Mouse (Mus musculus) intestine, embryonic 14.5 days (tissue): ENCODE data around the gene Nt5c3b. TPM values are rescaled to one million over a fixed set of nuclear protein-coding genes. Genes with fewer than 3 reads are reported as not detected.

Experiments
- ATAC-seq: fragments of 200-750 bp; cut with Nextera tagmentation; replicated peaks from 2 replicates; pipeline ENCODE4 v1.8.0; 2017; ENCODE audit warnings: low read depth, moderate number of reproducible peaks, moderate TSS enrichment, moderate library complexity; ENCODE audit not compliant: low FRiP score, low TSS enrichment
- DNase-seq: peaks from one replicate; pipeline ENCODE4 v3.0.0-alpha.2; 2018; ENCODE audit warnings: low spot score
- H3K27ac ChIP-seq: fragments of 300-500 bp; sonication (generic); 2 replicates; pipeline ENCODE4 v1.5.1; 2014; ENCODE audit warnings: low read depth, mild to moderate bottlenecking, control low read depth
- H3K27me3 ChIP-seq: fragments of 300-500 bp; sonication (generic); replicated peaks from 2 replicates; pipeline ENCODE4 v1.6.1; 2014; ENCODE audit warnings: low read length, control low read depth; ENCODE audit not compliant: control insufficient read depth, insufficient read depth
- H3K36me3 ChIP-seq: fragments of 300-500 bp; sonication (generic); 2 replicates; pipeline ENCODE4 v1.6.1; 2014; ENCODE audit warnings: low read length, control low read depth; ENCODE audit not compliant: control insufficient read depth, insufficient read depth
- H3K4me1 ChIP-seq: fragments of 300-500 bp; sonication (generic); replicated peaks from 2 replicates; pipeline ENCODE4 v1.6.1; 2014; ENCODE audit warnings: low read length, control low read depth, mixed read lengths; ENCODE audit not compliant: control insufficient read depth, insufficient read depth
- H3K4me2 ChIP-seq: fragments of 300-500 bp; sonication (generic); 2 replicates; pipeline ENCODE4 v1.6.1; 2014; ENCODE audit warnings: low read length
- H3K4me3 ChIP-seq: fragments of 300-500 bp; sonication (generic); 2 replicates; pipeline ENCODE4 v1.5.1; 2014; ENCODE audit warnings: low read depth, low read length, control low read depth, mixed read lengths
- H3K9ac ChIP-seq: fragments of 300-500 bp; sonication (generic); 2 replicates; pipeline ENCODE4 v1.6.1; 2014; ENCODE audit warnings: mild to moderate bottlenecking, low read length
- H3K9me3 ChIP-seq: fragments of 300-500 bp; sonication (generic); 2 replicates; pipeline ENCODE4 v1.6.1; 2016; ENCODE audit warnings: low read length, control low read depth; ENCODE audit not compliant: control insufficient read depth
- WGBS: fragments of 180-500 bp; shearing (Covaris S2); extraction: QIAGEN DNeasy Blood & Tissue Kit; methylation state at CpG from one replicate; pipeline ENCODE4 v1.1.7; 2014; 5-methylcytosine and 5-hydroxymethylcytosine counted together
- polyA plus RNA-seq: library from polyadenylated mRNA; unstranded; fragments of >200 nt; fragmentation: Nextera tagmentation; extraction: Ambion mirVana; gene quantifications from 2 replicates; pipeline ENCODE4 v1.2.1, GENCODE M21; 2014

Nt5c3b gene
- polyA plus RNA-seq, 1 experiment from 2014 or later, result 117 TPM

DNA sequence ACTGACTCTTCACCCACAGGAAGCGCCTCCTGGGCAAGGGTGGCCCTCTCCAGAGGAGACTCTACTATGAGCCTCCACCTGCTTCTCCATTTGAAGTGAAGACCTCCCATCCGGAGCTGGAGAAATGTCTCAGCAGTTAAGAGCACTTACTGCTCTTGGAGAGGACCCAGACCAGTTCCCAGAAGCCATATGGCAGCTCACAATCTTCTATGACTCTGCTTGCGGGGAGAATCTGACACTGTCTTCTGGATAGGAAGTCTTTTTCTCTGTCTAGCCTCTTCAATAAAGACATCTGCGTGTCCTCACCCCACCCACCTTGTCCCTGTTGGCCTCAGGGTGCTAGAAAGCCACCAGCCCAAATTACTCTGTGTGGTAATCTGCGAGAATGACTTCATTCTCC, 48.6 kb downstream of the Nt5c3b start:
- Histone ChIP-seq H3K4me1 (peaks cover 59% of the 10 kb centered on the region), H3K4me3 (no peak overlapping the region), H3K9ac (no peak overlapping the region), H3K36me3 (no peaks in the 10 kb centered on the region), H3K27ac (no peak overlapping the region), H3K27me3 (no peaks in the 10 kb centered on the region), H3K9me3 (no peaks in the 10 kb centered on the region), H3K4me2 (no peak overlapping the region)
- no peak for DNase-seq
- ATAC-seq, result no peak
- WGBS, result 83% methylated on average over 5 of the region's 5 CpGs

DNA sequence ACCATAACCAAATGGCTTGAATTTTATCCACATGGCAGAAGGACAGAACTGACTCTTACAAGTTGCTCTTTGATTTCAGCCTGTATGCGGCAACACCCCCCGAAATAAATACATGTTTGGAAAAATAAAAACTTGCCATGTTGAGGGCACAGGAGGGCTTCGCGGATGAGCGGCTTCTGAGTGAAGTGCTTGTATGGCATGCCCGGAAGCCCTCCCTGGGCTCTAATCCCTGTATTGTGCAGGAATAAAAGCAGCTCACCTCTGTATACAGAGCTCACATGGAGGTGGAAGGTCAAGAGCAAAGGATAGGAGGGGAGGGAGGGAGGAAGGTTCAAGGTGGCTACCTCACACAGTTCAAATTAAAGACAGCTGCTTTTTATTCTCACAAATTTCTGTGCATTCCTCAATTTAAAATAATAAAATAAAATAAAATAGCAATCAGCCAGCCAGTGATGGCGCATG, 49.7 kb downstream of the Nt5c3b start:
- H3K36me3 ChIP-seq, result no peaks in the 10 kb centered on the region
- H3K9me3 ChIP-seq, result no peaks in the 10 kb centered on the region
- H3K9ac ChIP-seq, result no peak overlapping the region
- no peaks in the 10 kb centered on the region for H3K27me3 ChIP-seq
- peaks cover 70% of the 10 kb centered on the region for H3K4me1 ChIP-seq
- no peak overlapping the region for H3K4me2 ChIP-seq
- DNase-seq (no peak), ATAC-seq (no peak)
- no peak overlapping the region for H3K4me3 ChIP-seq
- 94% methylated on average over 7 of the region's 7 CpGs for WGBS
- H3K27ac ChIP-seq, result no peak overlapping the region

DNA sequence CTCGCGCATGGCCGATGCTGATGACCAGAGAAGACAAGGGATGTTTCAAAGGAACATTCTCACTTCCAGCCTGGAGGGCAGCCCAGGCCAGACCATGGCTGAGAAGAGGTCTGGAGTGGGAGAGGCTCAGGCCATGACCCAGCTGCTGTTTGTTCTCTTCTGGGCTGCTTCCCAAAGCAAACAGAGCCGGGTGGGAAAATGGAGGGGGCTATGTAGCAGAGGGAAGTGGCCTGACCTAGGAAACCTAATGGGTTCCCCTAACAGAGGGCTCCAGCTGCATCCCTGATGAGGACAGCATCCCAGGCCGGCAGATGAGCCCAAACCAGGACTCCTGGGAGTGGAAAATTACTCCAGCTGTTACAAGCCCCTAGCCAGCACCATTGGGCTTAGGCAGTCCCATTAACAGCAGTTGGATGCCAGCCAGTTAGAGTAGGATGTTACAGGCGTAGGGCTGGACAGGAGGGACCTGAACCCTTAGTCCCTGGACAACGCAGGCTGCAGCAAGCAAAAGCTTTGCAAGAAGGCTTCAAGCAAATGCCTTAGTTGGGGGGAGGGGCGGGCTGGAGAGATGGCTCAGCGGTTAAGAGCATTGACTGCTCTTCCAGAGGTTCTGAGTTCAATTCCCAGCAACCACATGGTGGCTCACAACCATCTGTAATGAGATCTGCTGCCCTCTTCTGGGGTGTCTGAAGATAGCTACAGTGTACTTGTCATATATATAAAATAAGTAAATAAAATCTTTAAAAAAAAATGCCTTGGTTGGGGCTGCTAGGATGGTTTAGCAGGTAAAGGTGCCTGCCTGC, 50.3 kb downstream of the Nt5c3b start:
- 42% methylated on average over 9 of the region's 9 CpGs for WGBS
- H3K36me3 ChIP-seq, result no peaks in the 10 kb centered on the region
- no peak overlapping the region for H3K4me2 ChIP-seq
- no peak for ATAC-seq
- H3K9me3 ChIP-seq, result no peaks in the 10 kb centered on the region
- H3K27me3 ChIP-seq, result no peaks in the 10 kb centered on the region
- peaks cover 69% of the 10 kb centered on the region for H3K4me1 ChIP-seq
- H3K9ac ChIP-seq, result no peak overlapping the region
- H3K4me3 ChIP-seq, result no peak overlapping the region
- DNase-seq, result no peak
- peak overlapping the region; percentile 19; the same call in 1 of the 2 replicates for H3K27ac ChIP-seq

DNA sequence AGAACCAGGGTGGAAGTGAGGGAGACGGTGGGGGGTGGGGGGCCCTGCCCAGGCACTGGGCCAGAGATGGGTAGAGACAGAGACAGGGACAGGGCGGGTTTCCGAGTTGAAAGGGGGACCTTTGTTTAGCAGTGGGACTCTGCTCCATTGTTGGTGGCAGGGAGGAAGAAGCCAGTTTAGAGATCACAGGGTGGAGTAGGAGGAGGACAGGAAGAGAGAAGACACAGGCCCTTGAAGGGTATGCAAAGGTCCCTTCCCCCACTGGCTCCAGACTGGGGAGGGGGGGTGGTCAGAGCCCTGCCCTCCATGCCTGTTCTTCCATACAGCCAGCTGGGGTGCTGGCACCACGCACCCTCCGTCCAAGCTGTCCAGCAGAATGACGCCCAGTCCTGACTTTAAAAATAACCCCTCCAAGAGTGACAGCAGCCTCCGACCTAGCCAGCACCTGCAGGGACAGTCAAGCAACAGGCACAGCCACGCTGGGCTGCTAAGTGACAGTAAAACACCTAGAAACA, 51.6 kb downstream of the Nt5c3b start:
- H3K4me1 ChIP-seq, result peaks cover 59% of the 10 kb centered on the region
- no peaks in the 10 kb centered on the region for H3K27me3 ChIP-seq
- 37% methylated on average over 8 of the region's 8 CpGs for WGBS
- DNase-seq, result no peak
- H3K9ac ChIP-seq, result no peak overlapping the region
- no peaks in the 10 kb centered on the region for H3K9me3 ChIP-seq
- 0 out of 2 replicates have a peak overlapping the region, but pooled peaks have one; percentile 19 for H3K27ac ChIP-seq
- ATAC-seq, result no peak
- no peak overlapping the region for H3K4me2 ChIP-seq
- peaks cover 13% of the 10 kb centered on the region for H3K36me3 ChIP-seq
- no peak overlapping the region for H3K4me3 ChIP-seq

DNA sequence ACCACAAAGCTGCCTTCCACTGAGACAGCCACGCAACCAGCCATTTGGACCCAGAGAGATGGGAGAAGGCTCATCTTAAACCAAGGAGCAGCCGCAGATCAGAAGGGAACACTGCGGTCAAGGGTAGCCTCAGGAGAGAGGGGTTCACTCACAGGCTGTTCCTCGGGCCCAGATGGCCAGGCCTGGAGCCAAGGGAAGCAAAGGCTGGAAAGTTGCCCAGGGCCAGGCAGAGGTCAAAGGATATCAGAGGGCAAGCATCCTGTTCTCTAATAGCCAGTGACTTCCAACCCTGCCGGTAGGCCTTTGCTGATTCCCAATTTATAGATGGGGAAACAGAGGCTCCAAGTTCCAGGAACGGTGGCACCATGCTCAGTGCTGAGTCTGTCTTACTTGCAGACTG, 53.0 kb downstream of the Nt5c3b start:
- Histone ChIP-seq H3K4me3 (no peak overlapping the region), H3K36me3 (peaks cover 25% of the 10 kb centered on the region), H3K27ac (peak overlapping the region; percentile 78), H3K27me3 (no peaks in the 10 kb centered on the region), H3K9me3 (no peaks in the 10 kb centered on the region), H3K4me1 (peaks cover 49% of the 10 kb centered on the region), H3K9ac (no peak overlapping the region), H3K4me2 (peak overlapping the region; percentile 34)
- 65% methylated on average over 6 of the region's 6 CpGs for WGBS
- DNase-seq (no peak), ATAC-seq (no peak)

DNA sequence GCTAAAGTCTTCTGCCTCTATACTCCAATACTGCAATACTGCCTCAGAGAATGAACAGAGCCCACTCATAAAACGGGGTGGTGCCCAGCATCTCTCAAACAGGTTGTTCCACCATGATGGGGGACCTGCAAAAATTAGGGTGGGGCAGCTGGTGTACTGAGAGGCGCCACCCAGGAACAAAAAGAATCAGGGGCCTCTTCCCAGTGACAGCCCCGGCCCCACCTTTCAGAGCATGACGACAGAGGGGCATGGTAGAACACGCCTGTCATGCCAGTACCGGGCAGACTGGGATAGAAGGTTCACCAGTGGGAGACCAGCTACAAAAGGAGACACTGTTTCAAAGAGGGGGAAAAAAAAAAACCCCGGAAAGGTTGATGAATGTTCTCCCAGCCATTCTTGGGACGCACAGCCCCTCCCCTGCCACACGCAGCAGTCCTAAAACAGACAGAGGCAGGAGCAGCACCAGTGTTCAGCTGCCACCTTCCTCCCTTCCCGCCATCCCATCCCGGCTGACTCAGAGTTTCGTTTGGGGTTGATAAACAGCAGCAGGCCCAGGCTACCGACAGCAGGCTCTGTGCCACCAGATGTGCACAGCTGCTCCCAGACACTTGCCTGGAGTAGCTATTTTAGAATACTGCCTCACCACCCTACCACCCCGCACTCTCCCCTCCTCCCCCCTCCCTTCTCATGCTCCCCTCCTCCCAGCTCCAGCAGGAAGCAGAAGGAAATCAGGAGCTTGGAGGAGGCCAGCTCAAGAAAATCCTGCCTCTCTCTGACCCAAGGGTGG, 53.8 kb downstream of the Nt5c3b start:
- peaks cover 33% of the 10 kb centered on the region for H3K36me3 ChIP-seq
- ATAC-seq, result 0 out of 2 replicates have a peak, but pooled peaks have one; percentile 32
- peak overlapping the region; percentile 34 for H3K4me2 ChIP-seq
- H3K4me3 ChIP-seq, result no peak overlapping the region
- H3K9ac ChIP-seq, result no peak overlapping the region
- DNase-seq, result peak; percentile 84
- 18% methylated on average over 14 of the region's 14 CpGs for WGBS
- H3K4me1 ChIP-seq, result peaks cover 47% of the 10 kb centered on the region
- no peaks in the 10 kb centered on the region for H3K9me3 ChIP-seq
- H3K27ac ChIP-seq, result peak overlapping the region; percentile 78
- no peaks in the 10 kb centered on the region for H3K27me3 ChIP-seq

DNA sequence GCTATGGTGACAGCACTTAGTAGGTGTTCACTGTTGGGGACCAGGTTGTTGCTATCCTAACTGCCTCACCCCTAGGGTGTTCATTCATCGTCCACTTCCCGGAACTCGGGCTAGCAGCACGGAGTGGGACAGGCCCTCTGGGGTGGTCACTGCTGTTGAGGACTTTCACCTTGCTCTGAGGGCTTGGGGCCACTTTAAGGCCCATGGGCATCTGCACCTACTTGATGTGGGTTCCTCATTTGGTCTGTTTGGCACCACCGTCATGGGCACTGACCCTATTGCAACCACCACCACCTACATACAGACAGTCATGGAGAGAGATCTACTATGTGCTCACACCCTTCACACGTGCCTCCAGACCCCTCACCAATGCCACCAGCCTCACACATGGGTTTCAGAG, 54.5 kb downstream of the Nt5c3b start:
- Histone ChIP-seq H3K4me3 (no peak overlapping the region), H3K4me1 (peaks cover 43% of the 10 kb centered on the region)
- 84% methylated on average over 6 of the region's 6 CpGs for WGBS

DNA sequence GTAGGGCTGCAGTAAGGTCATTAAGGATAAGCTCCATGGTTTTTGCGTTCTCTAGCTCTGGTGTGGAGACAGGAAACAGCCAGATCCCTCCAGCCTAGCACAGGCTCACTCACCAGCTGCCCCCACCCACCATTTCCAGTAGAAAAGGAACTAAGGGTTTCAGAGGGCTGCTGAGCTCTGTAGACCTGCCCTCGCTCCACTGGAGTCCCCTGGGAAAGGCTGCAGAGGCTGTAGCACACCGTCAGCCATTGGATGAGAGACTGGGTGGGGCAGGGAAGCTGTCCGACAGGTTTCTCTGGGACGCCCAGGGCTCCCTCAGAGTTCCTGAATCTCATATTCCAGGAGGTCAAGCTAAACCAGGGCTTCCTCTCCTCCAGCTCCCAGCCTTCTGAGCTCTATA, 55.0 kb downstream of the Nt5c3b start:
- H3K36me3 ChIP-seq, result peaks cover 44% of the 10 kb centered on the region
- peak; percentile 76 for ATAC-seq
- DNase-seq, result no peak
- H3K4me2 ChIP-seq, result 0 out of 2 replicates have a peak overlapping the region, but pooled peaks have one; percentile 4
- H3K27ac ChIP-seq, result peak overlapping the region; percentile 78
- WGBS, result 53% methylated on average over 5 of the region's 5 CpGs
- peaks cover 43% of the 10 kb centered on the region for H3K4me1 ChIP-seq
- H3K4me3 ChIP-seq, result no peak overlapping the region
- no peaks in the 10 kb centered on the region for H3K9me3 ChIP-seq
- no peaks in the 10 kb centered on the region for H3K27me3 ChIP-seq
- no peak overlapping the region for H3K9ac ChIP-seq

More for the DNA sequence above, 54.5 kb downstream of the Nt5c3b start:
- peaks cover 38% of the 10 kb centered on the region for H3K36me3 ChIP-seq
- H3K9me3 ChIP-seq, result no peaks in the 10 kb centered on the region
- no peak overlapping the region for H3K9ac ChIP-seq
- H3K27ac ChIP-seq, result peak overlapping the region; percentile 78
- no peak for DNase-seq
- 0 out of 2 replicates have a peak overlapping the region, but pooled peaks have one; percentile 7 for H3K4me2 ChIP-seq
- ATAC-seq, result no peak
- H3K27me3 ChIP-seq, result no peaks in the 10 kb centered on the region
